Mouse (Mus musculus) brain, embryonic 14.5 days (tissue): ENCODE data around the gene Cdkl3.

Experiments
- CTCF ChIP-seq: fragments of 200-500 bp; IDR thresholded peaks from 2 replicates; pipeline ENCODE4 v1.5.1; 2012; ENCODE audit warnings: inconsistent platforms, mild to moderate bottlenecking, moderate library complexity, borderline replicate concordance; ENCODE audit not compliant: insufficient read depth, insufficient read length; ENCODE audit errors: extremely low read depth
- POLR2A ChIP-seq: fragments of 200-500 bp; IDR thresholded peaks from 2 replicates; pipeline ENCODE4 v1.6.1; 2012; ENCODE audit warnings: mild to moderate bottlenecking, inconsistent platforms, borderline replicate concordance; ENCODE audit not compliant: poor library complexity, insufficient read depth, insufficient read length, severe bottlenecking; ENCODE audit errors: extremely low read depth

DNA sequence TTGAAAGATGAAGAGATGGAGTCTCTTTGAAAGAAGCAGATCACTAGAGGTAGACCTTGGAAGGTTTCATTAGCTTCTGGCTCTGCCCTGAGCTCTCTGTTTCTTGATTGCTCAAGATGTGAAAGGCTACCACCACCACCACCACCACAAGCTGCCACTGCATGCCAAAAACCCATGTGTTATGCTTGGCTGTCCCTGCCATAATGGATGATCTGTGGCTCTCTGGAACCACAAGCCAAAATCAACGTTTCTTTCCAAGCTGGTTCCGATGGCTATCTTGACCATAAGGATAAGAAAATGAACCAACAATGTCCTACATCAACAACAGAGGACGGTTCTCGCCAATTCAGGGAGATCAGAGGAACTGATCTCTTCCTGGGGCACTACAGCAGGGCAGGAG lies 44.0 kb upstream of the Cdkl3 start:
- TF ChIP-seq POLR2A (no peak), CTCF (no peak)
